Mouse (Mus musculus) T-helper 17 cell (primary cell): Measurements from ENCODE around the gene Scg5.

Source experiments
- in situ Hi-C, 2 experiments: fragments of 300-600 bp; cut with MboI, MseI; formaldehyde crosslinking; loops; 1 replicate in 1 of 2; 2 replicates in 1 of 2; pipeline ENCODE4 v1.15.1; 2025; ENCODE audit warnings: high pct_unique_total_duplicates in 2 of 2

The Scg5 gene

DNA sequence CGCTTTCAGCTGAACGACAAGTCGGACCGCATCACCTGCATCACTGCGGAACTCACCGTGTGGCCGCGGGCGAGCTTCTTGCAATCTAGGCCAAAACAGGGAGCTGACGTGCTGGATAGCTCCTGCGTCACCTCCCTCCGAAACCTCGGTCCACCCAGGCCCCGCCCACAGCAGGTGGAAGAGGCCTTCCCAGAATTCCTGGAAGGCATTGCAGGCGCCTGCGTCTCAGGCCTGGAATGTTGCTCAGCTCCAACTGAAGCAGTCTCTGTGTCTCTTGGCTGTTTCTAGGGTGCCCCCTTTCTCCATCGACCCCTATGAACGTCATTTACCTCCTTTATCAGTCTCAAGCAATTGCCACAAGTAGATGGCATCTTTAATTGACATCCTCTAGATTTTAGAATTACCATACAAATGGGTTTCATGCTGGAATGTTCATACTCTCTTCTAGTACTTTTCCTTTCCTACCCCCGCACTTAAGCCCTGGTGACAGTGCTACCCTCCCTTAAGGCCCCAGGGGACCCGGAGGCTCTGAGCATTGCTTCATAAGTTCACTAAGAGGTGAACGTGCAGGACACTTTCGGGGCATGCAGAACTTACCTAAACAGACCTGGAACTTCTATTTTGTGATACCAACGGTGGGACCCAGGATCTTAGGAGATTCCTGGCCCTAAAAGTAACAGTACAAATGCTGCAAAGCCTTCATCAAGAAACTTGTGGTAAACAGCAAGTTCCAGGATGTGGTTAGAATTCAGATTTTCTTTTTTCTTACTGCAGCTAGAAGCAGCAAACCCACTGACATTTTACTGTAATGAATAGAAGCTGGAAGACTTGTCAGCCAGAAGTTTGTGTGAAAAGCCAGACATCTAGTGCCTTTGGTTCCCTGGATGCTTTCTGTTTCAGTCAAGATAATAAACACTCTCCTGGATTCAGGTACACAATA lies at the start of gene Scg5:
Scg5 (minus strand) TSS at position 179 of the 940 bp plus-strand sequence.
- in situ Hi-C loops: loop anchor here in 1 of 2 experiments (10.0 kb wide), 1 partner anchor 1474 kb away; no protein-coding TSS in a partner anchor

DNA sequence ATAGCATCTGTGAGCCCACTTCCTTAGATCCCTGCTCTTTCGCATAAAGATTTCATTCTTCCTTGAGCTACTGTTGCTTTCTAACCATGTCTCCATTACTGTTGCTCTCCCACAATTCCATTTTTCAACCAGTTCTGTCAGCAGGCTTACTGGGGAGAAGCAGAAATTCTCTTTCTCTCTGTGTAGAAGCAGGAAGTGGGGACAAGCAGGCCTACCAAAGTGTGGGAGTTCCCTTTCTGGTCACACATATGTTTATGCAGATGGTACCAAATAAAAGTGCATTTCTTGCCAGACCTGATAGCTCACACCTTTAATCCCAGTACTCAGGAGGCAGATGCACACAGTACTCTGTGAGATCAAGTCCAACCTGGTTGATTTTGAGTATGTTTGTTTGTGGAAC lies 41.2 kb upstream of the Scg5 start:
- in situ Hi-C loops: no loop called here

DNA sequence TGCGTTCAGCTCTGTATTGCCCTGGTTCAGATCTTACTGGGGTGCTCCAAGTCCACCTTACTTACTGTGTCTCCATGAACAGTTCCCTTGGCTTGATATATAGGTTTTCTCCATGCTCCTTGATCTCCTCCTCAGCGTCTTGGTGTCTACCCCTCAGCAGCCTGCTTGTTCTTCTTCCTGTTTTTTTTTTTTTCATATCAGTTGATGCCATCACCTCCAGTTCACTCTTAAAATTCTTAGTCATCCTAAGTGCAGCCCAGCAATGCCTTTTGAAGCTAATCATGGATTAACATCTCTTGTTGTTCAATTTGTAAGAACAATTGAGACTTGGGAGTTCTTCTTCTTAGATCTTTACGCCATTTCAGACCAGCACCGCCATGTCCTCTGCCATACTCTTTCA lies 39.5 kb upstream of the Scg5 start:
- in situ Hi-C loops: loop anchor here (5.0 to 10.0 kb wide), 3 partner anchors 99 to 276 kb away; no protein-coding TSS in a partner anchor

DNA sequence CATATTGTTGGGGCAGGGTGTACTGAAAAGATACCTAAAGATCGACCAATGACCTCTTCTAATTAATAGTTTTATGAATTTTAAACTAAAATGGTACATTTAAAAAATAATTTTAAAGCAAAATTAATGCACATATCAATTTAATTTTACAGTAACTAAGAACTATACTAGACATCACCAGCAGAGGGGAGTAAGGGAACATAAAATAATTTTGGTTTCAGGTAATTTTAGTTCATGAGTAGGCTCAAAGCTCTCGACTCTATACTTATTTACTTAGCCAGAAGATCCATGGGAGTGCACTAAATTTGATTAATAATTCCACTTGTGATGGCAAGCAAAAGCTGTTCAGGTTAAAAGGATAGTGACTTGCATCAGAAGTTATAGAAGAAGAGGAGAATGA lies 37.2 kb upstream of the Scg5 start:
- in situ Hi-C loops: loop anchor here (5.0 to 10.0 kb wide), 3 partner anchors 101 to 279 kb away; no protein-coding TSS in a partner anchor

DNA sequence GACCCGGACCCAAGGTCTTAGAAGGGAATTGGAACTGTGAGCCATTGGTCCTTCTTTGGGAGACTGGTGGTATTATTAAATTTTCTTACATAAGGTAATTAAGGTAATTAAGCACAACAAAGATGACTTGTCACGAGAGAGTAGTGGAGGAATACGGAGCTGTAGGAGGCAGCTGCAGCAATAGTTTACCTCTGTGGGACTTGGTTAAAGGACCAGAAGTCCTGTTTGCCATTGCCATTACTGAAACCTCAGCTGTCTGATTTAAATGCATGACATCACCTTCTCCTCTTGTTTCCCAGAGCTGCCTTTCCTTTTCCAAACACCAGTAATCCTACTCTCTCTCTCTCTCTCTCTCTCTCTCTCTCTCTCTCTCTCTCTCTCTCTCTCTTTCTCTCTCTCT lies 20.2 kb upstream of the Scg5 start:
- in situ Hi-C loops: loop anchor here (10.0 kb wide), 3 partner anchors 316 to 1614 kb away; partner anchors contain the start of gene Lpcat4 (in 1 of the 2)

DNA sequence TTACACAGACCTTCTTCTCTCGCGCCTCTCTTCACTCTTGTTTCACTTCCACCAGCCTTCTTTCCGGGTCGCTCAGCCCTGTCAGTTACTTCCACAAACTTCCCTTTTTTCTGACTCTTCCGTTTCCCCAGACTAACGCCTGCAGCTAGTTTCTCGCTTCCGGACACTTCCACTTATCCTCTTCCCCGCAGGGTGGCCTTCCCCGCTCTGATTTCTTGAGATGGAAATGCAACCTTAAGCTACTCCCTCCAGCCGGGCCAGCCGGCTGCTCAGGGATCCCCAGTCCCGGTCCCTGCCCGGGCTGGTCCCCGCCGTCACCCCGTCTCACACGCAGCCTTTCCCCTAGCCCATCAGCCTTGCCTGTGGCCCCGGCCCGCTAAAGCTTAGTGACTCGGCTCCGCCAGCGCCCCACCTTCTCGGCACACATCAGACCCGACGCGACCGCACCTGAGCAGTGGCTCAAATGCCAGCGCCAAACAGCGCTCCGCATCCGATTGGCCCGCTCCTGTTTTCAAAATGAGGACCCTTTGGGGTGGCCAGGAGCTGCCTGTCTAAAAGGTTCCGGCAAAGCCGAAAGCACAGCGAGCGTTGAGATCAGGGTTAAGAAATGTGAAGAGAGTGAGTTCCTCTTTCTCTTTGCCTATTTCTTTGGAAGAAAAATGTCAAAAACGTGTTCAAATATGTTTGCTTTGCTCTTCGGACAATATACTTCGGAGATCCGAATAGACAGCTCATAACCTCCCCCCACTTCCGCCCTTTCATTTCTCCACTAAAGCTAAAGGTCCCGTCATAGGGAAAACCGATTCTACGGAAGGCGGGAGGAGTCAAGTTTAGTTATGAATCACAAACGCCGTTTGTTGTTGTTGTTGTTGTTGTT lies 19.6 kb upstream of the Scg5 start, which contains the start of gene Arhgap11a:
Arhgap11a (minus strand) TSS at position 417 of the 877 bp plus-strand sequence.
- in situ Hi-C loops: loop anchor here (10.0 kb wide), 3 partner anchors 316 to 1614 kb away; partner anchors contain the start of gene Lpcat4 (in 1 of the 2)

DNA sequence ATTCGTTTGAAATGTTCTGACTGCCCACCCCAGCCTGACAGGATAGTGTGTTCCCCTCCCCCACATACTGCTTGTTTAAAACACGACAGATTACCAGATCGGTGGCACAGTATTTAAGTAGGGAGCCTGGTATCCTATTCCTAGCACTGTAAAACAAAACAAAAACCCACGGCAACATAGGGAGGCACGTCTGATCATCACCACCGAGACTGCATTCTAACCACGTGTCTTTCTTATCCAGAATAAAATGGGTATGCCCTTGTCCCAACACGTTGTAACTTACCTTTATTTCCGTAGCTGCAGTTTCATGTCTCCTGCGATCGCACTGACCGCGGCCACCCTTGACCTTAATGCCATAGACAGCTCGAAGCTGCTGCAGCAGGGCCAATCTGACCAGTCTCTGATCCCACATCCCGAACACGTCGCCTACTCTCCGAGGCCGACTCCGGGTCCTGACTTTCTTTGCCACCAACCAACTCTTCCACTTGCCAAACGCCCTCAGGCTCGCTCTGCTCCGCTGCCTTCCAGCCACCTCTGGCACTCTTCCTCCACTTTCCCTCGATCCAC lies 18.8 kb upstream of the Scg5 start:
- in situ Hi-C loops: loop anchor here (10.0 kb wide), 3 partner anchors 317 to 1613 kb away; partner anchors contain the start of gene Lpcat4 (in 1 of the 2)

DNA sequence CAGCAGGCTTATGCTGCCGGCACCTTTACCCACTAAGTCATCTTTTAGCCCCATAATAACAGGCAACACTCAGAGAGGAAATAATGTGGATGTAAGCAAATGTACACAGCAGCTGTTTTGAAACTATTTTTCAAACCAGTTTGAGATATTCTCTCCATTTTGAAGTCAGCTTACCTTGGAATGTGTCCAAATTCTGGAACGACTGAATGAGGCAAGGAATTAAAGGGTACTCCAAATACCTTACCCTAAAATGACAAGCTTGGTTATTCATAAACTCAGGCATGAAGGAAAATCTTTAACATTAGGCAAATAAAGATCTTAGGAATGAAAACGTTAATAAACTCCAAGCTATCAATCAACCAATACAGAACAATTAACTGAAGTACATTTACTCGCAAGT lies 16.2 kb upstream of the Scg5 start:
- in situ Hi-C loops: loop anchor here (10.0 kb wide), 3 partner anchors 320 to 1610 kb away; partner anchors contain the start of gene Lpcat4 (in 1 of the 2)

DNA sequence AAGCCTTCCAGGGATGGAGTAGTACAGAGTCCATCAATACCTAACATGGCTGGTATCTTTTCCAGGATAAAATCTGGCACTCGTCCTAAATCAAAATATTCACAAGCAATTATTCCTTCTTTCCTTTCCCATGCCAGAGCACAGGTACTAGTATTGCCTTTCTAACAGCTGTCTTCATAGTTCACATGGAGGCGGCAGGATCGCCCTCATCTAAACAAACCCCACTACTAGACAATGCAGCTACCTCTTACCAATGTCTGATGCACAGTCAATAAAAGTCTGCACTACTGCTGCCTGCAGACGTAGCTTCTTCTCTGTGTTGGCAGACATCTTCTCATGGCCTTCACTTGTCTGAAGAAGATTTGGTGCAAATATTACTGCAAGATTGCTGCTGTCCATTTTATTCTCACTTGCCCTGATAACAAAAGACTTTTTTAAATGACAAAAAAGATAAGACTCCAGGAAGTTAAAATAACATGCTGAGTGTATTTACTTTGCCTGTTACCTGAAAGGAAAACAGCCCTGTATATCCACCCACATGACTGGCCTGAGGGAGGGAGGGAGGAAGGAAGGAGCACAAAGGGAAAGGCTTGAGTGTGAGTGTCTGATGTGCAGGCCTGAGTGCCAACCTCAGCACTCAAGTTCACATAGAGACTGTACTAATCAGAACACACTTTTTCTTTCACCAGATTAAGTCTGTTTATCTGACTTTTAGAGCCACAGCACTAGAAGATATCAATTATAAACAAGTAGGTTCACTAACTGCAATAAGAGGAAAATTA lies 12.9 kb upstream of the Scg5 start:
- in situ Hi-C loops: loop anchor here (10.0 kb wide), 3 partner anchors 323 to 1607 kb away; partner anchors contain the start of gene Lpcat4 (in 1 of the 2)

DNA sequence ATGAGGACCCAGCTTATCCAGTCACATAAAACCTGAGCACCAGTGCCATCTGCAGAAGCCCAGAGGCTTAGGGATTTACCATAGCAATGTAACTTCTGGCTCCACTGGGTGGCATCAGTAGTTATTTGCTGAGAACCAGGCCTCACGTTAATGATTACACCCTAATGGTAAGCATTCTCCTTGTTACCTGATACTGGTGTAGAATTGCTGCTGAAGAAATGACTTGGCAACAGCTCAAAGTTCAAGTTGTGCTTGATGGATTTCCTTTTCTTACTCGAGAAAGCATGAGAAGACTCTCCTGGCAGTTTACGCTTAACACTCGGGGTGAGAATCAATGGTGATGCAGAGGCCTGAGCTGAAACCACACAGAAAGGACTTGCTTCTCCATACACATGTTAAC lies 10.6 kb upstream of the Scg5 start:
- in situ Hi-C loops: loop anchor here (10.0 kb wide), 2 partner anchors 275 to 285 kb away; no protein-coding TSS in a partner anchor

DNA sequence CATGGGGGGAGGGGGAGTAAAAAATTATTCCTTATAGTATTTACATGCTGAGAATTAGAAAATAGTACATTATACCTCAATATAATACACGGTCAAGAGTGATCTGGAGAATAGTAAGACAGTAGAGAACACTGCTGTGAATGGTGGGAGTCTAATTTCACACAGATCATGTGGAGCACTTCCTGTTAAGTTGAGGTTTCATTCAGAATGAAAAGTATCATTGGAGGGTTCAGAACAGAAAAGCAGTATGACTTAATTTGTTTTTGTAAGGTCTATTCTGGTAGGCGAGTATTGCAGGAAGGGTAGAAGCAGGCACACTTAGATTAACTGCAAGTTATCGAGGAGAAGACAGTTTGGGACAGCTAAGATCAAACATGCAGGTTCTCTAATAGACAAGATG lies 6.3 kb upstream of the Scg5 start:
- in situ Hi-C loops: loop anchor here (10.0 kb wide), 2 partner anchors 280 to 290 kb away; no protein-coding TSS in a partner anchor

DNA sequence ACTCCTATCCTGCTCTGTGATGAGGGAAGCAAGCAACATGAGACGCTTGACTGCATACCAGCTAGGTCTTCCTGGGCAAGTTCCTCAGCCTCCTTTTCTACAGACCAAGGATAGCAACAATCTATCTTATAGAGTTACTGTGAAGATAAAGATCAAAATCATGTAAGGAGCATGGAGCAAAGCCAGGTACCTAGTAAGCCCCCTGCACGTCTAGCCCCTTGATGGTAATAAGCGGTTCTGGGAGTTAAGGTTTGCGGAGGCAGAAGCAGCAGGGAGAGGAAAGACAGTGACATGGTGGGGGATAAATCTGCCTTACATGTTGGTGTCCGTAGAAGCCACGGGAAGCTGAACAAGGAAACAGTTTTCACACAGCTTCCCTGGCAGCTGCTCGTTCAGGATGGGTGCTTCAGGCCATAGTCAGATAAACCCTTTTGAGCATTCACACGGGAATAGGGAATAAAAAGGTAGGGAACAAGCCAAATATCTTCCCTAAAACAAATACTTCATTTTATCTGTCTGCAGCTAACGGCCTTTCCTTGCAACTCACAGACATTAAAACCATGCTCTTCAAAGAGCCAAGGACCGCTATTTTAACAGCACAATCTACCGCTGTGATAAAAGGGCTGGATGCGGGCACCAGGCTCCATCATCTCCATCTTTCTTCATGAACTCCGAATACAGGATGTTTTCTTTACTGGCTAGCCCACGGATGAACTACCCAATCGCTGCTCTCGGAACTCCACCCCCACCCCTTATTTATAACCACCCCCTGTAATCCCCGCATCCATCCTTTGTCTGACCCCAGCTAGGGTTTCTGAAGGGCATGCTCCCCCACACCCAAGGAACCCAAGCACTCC lies 607 bp downstream of the Scg5 start:
- in situ Hi-C loops: loop anchor here in 1 of 2 experiments (10.0 kb wide), 1 partner anchor 1474 kb away; no protein-coding TSS in a partner anchor

DNA sequence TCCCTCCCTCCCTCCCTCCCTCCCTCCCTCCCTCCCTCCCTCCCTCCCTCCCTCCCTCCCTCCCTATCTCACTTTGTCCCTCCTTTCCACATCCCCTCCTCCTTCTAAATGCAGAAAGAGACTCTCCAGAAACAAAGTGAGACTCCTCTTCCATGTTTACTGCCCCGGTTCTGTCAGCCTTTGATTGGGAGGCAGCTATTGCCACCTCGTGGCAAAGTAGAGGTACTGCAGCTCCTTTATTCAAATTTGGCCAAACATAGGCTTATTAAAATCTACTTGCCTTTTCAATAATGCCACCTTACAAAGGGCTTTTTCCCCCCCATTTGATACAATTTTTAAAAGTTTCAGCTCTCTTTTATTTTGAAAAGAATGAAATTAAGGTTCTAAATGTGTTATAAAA lies 5.0 kb downstream of the Scg5 start:
- in situ Hi-C loops: loop anchor here in 1 of 2 experiments (10.0 to 25.0 kb wide), 2 partner anchors 1037 to 1469 kb away; no protein-coding TSS in a partner anchor

DNA sequence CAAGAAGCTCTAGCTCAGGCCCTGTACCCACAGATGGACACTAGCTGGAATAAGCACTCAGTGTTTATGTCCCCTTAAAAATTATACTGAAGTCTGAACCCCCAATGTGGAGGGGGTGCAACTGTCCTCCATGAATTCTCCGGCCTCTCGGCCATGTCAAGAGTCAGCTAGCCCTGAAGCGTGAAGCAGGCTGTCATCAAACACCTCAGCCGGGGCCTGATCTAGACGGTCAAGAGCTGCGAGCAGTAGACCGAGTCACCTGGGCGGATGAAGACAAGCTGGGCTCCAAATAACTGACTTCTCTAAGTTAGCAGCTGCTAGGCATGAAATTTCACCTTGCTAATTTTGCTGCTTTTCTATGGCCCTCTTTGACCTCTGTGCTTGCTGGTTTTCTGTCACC lies 6.6 kb downstream of the Scg5 start:
- in situ Hi-C loops: loop anchor here in 1 of 2 experiments (10.0 to 25.0 kb wide), 2 partner anchors 1035 to 1468 kb away; no protein-coding TSS in a partner anchor

DNA sequence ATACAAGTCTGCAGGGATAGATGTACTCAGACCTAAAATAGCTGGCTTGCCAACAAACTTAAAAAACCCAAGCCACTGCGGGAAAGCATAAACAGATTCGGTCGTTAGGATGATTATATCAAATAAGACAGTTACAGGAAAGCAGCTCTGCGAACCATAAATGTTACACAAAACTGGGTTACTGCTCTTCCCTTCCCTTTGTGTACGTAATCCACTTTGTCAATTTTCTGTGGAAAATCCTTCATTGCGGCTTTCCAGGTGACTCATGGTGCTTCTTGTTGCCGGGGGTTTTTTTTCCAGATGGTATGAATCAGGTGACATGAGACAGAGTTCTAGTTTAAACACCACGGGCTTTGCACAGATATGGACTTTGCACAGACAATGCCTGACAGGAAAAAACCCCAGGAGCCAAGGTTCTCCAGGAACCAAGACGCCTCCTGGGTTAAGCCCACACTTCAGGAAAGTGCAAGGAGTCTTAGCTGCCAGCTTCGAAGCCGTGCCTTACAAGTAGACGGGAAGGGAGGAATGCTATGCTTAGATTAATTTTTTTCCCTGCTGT lies 7.7 kb downstream of the Scg5 start:
- in situ Hi-C loops: loop anchor here in 1 of 2 experiments (10.0 to 25.0 kb wide), 2 partner anchors 1034 to 1466 kb away; no protein-coding TSS in a partner anchor

DNA sequence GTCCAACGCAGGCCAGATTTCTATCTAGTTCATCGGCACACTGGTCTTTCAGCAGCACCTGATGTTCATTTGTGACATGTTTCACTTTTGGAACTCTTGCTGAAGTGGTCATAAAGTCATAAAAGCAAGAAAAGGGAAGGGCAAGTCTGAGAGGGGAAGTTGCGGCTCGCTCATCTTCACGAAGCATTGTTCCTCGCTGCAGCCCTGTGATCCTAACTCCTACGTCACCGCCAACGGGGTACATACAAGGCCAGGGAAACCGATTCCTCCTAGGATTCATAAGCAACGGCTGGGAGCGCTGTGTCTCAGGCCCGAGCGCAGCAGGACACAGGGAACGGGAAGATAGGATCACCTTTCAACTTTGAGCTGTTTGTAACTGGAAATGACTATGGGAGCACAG lies 8.8 kb downstream of the Scg5 start:
- in situ Hi-C loops: loop anchor here in 1 of 2 experiments (10.0 to 25.0 kb wide), 2 partner anchors 1033 to 1465 kb away; no protein-coding TSS in a partner anchor

DNA sequence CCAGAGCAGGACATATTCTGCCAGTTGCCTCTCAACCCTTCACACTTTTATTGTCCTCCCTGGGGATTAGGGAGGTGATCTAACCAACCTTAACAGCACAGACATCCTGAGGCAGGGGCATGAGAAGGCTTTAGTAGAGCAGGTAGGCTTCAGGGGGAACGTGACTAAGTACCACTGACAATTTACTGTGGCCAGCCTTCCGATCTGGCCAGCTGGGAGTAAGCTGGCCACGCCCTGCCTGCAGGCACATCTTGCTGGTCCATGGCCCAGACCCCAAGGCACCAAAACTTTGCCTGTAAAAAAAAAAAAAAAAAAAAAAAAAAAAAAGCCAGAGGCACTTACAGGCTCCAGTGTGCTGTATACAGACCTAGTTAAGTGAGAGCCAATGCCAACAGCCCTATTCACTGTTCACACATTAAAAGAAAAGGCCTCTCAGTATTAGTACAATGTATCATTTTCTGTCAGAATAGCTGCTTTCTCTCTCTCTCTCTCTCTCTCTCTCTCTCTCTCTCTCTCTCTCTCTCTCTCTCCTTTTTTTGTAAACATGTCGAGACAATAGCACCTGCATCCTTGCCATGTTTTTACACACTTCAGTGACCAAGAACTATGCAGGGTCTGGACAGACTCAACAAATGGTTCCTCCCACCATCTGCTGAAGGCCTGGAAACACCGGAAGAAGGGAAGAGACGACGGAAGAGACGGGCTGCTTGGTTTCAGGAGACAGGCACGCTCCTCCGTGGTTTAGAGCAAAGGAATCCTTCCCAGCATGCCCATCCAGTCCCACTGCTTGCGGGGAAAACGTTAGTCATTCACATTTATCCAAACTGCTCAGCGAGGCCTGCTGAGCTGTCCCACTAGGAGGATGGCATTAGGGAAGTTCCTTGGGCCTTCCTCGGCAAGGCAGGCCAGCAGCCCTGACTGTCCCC lies 11.0 kb downstream of the Scg5 start:
- in situ Hi-C loops: loop anchor here in 1 of 2 experiments (25.0 kb wide), 1 partner anchor 1031 kb away; no protein-coding TSS in a partner anchor
